Mouse (Mus musculus) C2C12 (cell line): ENCODE measurements around the gene Hdac6.

ENCODE experiments used
- CEBPB ChIP-seq: IDR thresholded peaks from one replicate; pipeline ENCODE4 v1.6.1; 2011; ENCODE audit warnings: low read depth, mild to moderate bottlenecking, control low read depth, moderate library complexity
- CTCF ChIP-seq: IDR thresholded peaks from one replicate; pipeline ENCODE4 v1.5.1; 2011; ENCODE audit not compliant: control insufficient read depth, insufficient read depth, insufficient read length

- no peak for TF ChIP-seq CEBPB
- no peak for TF ChIP-seq CTCF
Observed at GRCm38 (mm10) chrX:7968899-7969298, 21.2 kb upstream of the Hdac6 start.
